Mouse (Mus musculus): Measurements from ENCODE around the gene Lysmd4.

GRCm38 (mm10) chr7:67232504-67232903 lies 10.2 kb downstream of the Lysmd4 start:
- TF ChIP-seq POLR2A (IDR thresholded peaks at IDR 0.05; ENCODE audit: insufficient read depth, low read depth, low read length) (no peak), CTCF (IDR thresholded peaks at IDR 0.05) (no peak), EP300 (IDR thresholded peaks at IDR 0.05; ENCODE audit: insufficient read depth, low read depth, low read length) (no peak)

Measured in heart, adult 2 months (tissue).